Mouse (Mus musculus) liver, embryonic 12.5 days (tissue): ENCODE results near the gene Cyp27b1. TPM values are rescaled to one million over a fixed set of nuclear protein-coding genes. Genes with fewer than 3 reads are reported as not detected.

Experiments used
- ATAC-seq: fragments of 200-750 bp; cut with Nextera tagmentation; 2 replicates; pipeline ENCODE4 v1.8.0; 2017; ENCODE audit warnings: moderate number of reproducible peaks, mild to moderate bottlenecking, moderate library complexity
- H3K27ac ChIP-seq: fragments of 300-500 bp; sonication (generic); 2 replicates; pipeline ENCODE4 v1.5.1; 2016; ENCODE audit warnings: mild to moderate bottlenecking
- H3K27me3 ChIP-seq: fragments of 300-500 bp; sonication (generic); replicated peaks from 2 replicates; pipeline ENCODE4 v1.6.1; 2016; ENCODE audit warnings: mild to moderate bottlenecking, moderate library complexity
- H3K36me3 ChIP-seq: fragments of 300-500 bp; sonication (generic); 2 replicates; pipeline ENCODE4 v1.6.1; 2016; ENCODE audit warnings: mild to moderate bottlenecking, moderate library complexity
- H3K4me1 ChIP-seq: fragments of 300-500 bp; sonication (generic); 2 replicates; pipeline ENCODE4 v1.6.1; 2016
- H3K4me2 ChIP-seq: fragments of 300-500 bp; sonication (generic); 2 replicates; pipeline ENCODE4 v1.6.1; 2016; ENCODE audit warnings: mild to moderate bottlenecking, moderate library complexity
- H3K4me3 ChIP-seq: fragments of 300-500 bp; sonication (generic); 2 replicates; pipeline ENCODE4 v1.5.1; 2016; ENCODE audit warnings: mild to moderate bottlenecking, moderate library complexity
- H3K9ac ChIP-seq: fragments of 300-500 bp; sonication (generic); 2 replicates; pipeline ENCODE4 v1.6.1; 2016; ENCODE audit warnings: mild to moderate bottlenecking, moderate library complexity
- H3K9me3 ChIP-seq: fragments of 300-500 bp; sonication (generic); replicated peaks from 2 replicates; pipeline ENCODE4 v1.6.1; 2016; ENCODE audit warnings: mild to moderate bottlenecking, moderate library complexity
- WGBS: fragments of 180-500 bp; shearing (Covaris S2); methylation state at CpG from one replicate; pipeline ENCODE4 v1.1.7; 2016; ENCODE audit not compliant: insufficient replicate concordance; 5-methylcytosine and 5-hydroxymethylcytosine counted together
- polyA plus RNA-seq: library from polyadenylated mRNA; unstranded; fragments of >200 nt; fragmentation: Nextera tagmentation; extraction: Ambion mirVana; gene quantifications from 2 replicates; pipeline ENCODE4 v1.2.1, GENCODE M21; 2016

The Cyp27b1 gene
- polyA plus RNA-seq, result 0.05 and 0.10 TPM in 2 replicates

- peaks cover 59% of the 10 kb centered on the region for H3K27me3 ChIP-seq
- 18% methylated on average over 5 of the region's 5 CpGs for WGBS
- no peak within 1 kb of the TSS for H3K9ac ChIP-seq
- no peak for ATAC-seq
- peaks cover 18% of the 10 kb centered on the region for H3K4me1 ChIP-seq
- H3K36me3 ChIP-seq, result peaks cover 26% of the 10 kb centered on the region
- peak within 1 kb of the TSS; percentile 33 for H3K4me2 ChIP-seq
- no peak within 1 kb of the TSS for H3K4me3 ChIP-seq
- no peaks in the 10 kb centered on the region for H3K9me3 ChIP-seq
- H3K27ac ChIP-seq, result no peak within 1 kb of the TSS
Observed at GRCm38 (mm10) chr10:127047954-127048353, at the start of gene Cyp27b1. Gene Cyp27b1 (plus strand): TSS chr10:127048250.

- H3K27ac ChIP-seq, result no peak within 1 kb of the TSS
- H3K4me2 ChIP-seq, result no peak within 1 kb of the TSS
- no peaks in the 10 kb centered on the region for H3K9me3 ChIP-seq
- H3K36me3 ChIP-seq, result peaks cover 34% of the 10 kb centered on the region
- H3K27me3 ChIP-seq, result no peaks in the 10 kb centered on the region
- H3K4me1 ChIP-seq, result 0 out of 2 replicates have a peak, but pooled peaks cover 8% of the 10 kb centered on the region
- no peak within 1 kb of the TSS for H3K4me3 ChIP-seq
- H3K9ac ChIP-seq, result no peak within 1 kb of the TSS
- WGBS, result 75% methylated on average over 5 of the region's 5 CpGs
- ATAC-seq, result no peak
Observed at GRCm38 (mm10) chr10:127000529-127000928, 47.5 kb upstream of the Cyp27b1 start, which contains the start of gene Avil. Gene Avil (plus strand): TSS chr10:127000709.

- Histone ChIP-seq H3K9ac (no peak overlapping the region), H3K27ac (no peak overlapping the region), H3K4me1 (0 out of 2 replicates have a peak, but pooled peaks cover 8% of the 10 kb centered on the region), H3K9me3 (no peaks in the 10 kb centered on the region), H3K36me3 (peaks cover 26% of the 10 kb centered on the region), H3K4me2 (no peak overlapping the region), H3K27me3 (no peaks in the 10 kb centered on the region), H3K4me3 (no peak overlapping the region)
- ATAC-seq, result no peak
- WGBS, result 66% methylated on average over 9 of the region's 9 CpGs
Observed at GRCm38 (mm10) chr10:127001297-127001696, 46.8 kb upstream of the Cyp27b1 start.

- H3K27me3 ChIP-seq, result 0 out of 2 replicates have a peak, but pooled peaks cover 4% of the 10 kb centered on the region
- H3K4me2 ChIP-seq, result no peak overlapping the region
- no peak overlapping the region for H3K27ac ChIP-seq
- H3K4me1 ChIP-seq, result 0 out of 2 replicates have a peak, but pooled peaks cover 8% of the 10 kb centered on the region
- WGBS, result 77% methylated on average over 1 of the region's 1 CpGs
- H3K36me3 ChIP-seq, result peaks cover 26% of the 10 kb centered on the region
- no peak overlapping the region for H3K9ac ChIP-seq
- no peak for ATAC-seq
- H3K9me3 ChIP-seq, result no peaks in the 10 kb centered on the region
- H3K4me3 ChIP-seq, result no peak overlapping the region
Observed at GRCm38 (mm10) chr10:127002056-127002455, 46.0 kb upstream of the Cyp27b1 start.

- H3K4me1 ChIP-seq, result 0 out of 2 replicates have a peak, but pooled peaks cover 1% of the 10 kb centered on the region
- no peak overlapping the region for H3K27ac ChIP-seq
- H3K4me3 ChIP-seq, result no peak overlapping the region
- no peaks in the 10 kb centered on the region for H3K9me3 ChIP-seq
- peaks cover 11% of the 10 kb centered on the region; the same call in 1 of the 2 replicates for H3K27me3 ChIP-seq
- no peak overlapping the region for H3K4me2 ChIP-seq
- H3K9ac ChIP-seq, result no peak overlapping the region
- ATAC-seq, result no peak
- peaks cover 19% of the 10 kb centered on the region for H3K36me3 ChIP-seq
- WGBS, result 55% methylated on average over 5 of the region's 5 CpGs
Observed at GRCm38 (mm10) chr10:127002765-127003164, 45.3 kb upstream of the Cyp27b1 start.

- no peak for ATAC-seq
- peaks cover 12% of the 10 kb centered on the region; the same call in 1 of the 2 replicates for H3K27me3 ChIP-seq
- 69% methylated on average over 8 of the region's 8 CpGs for WGBS
- H3K9ac ChIP-seq, result no peak overlapping the region
- no peak overlapping the region for H3K27ac ChIP-seq
- peaks cover 13% of the 10 kb centered on the region for H3K36me3 ChIP-seq
- H3K4me3 ChIP-seq, result no peak overlapping the region
- no peak overlapping the region for H3K4me2 ChIP-seq
- no peaks in the 10 kb centered on the region for H3K4me1 ChIP-seq
- H3K9me3 ChIP-seq, result no peaks in the 10 kb centered on the region
Observed at GRCm38 (mm10) chr10:127003334-127003733, 44.7 kb upstream of the Cyp27b1 start.

GRCm38 (mm10) chr10:127003806-127004205 is 44.2 kb upstream of the Cyp27b1 start:
- 73% methylated on average over 7 of the region's 7 CpGs for WGBS
- no peaks in the 10 kb centered on the region for H3K9me3 ChIP-seq
- ATAC-seq, result no peak
- H3K4me2 ChIP-seq, result no peak overlapping the region
- no peak overlapping the region for H3K9ac ChIP-seq
- no peaks in the 10 kb centered on the region for H3K4me1 ChIP-seq
- H3K4me3 ChIP-seq, result no peak overlapping the region
- H3K27ac ChIP-seq, result no peak overlapping the region
- H3K27me3 ChIP-seq, result peaks cover 12% of the 10 kb centered on the region; the same call in 1 of the 2 replicates
- peaks cover 8% of the 10 kb centered on the region for H3K36me3 ChIP-seq

GRCm38 (mm10) chr10:127016488-127016887 is 31.6 kb upstream of the Cyp27b1 start:
- Histone ChIP-seq H3K9ac (no peak overlapping the region), H3K36me3 (no peaks in the 10 kb centered on the region), H3K4me2 (no peak overlapping the region), H3K27ac (no peak overlapping the region), H3K9me3 (no peaks in the 10 kb centered on the region), H3K4me3 (no peak overlapping the region), H3K4me1 (no peaks in the 10 kb centered on the region), H3K27me3 (peaks cover 9% of the 10 kb centered on the region)
- 49% methylated on average over 5 of the region's 5 CpGs for WGBS
- no peak for ATAC-seq

- no peak overlapping the region for H3K9ac ChIP-seq
- 19% methylated on average over 2 of the region's 2 CpGs for WGBS
- H3K4me2 ChIP-seq, result no peak overlapping the region
- H3K9me3 ChIP-seq, result no peaks in the 10 kb centered on the region
- peaks cover 9% of the 10 kb centered on the region for H3K27me3 ChIP-seq
- no peak overlapping the region for H3K27ac ChIP-seq
- no peaks in the 10 kb centered on the region for H3K4me1 ChIP-seq
- no peak overlapping the region for H3K4me3 ChIP-seq
- H3K36me3 ChIP-seq, result peaks cover 5% of the 10 kb centered on the region
- ATAC-seq, result no peak
Observed at GRCm38 (mm10) chr10:127017071-127017470, 31.0 kb upstream of the Cyp27b1 start.

GRCm38 (mm10) chr10:127018422-127018821 is 29.6 kb upstream of the Cyp27b1 start:
- no peak for ATAC-seq
- 80% methylated on average over 16 of the region's 16 CpGs for WGBS

GRCm38 (mm10) chr10:127030336-127031296 is 17.4 kb upstream of the Cyp27b1 start, which contains the start of gene Tsfm:
Gene Tsfm (minus strand): TSS chr10:127030840.
- peak within 1 kb of the TSS; percentile 86 for H3K9ac ChIP-seq
- WGBS, result 6% methylated on average over 53 of the region's 56 CpGs
- peaks cover 39% of the 10 kb centered on the region for H3K36me3 ChIP-seq
- peak within 1 kb of the TSS; percentile 94 for H3K4me2 ChIP-seq
- H3K9me3 ChIP-seq, result no peaks in the 10 kb centered on the region
- H3K4me3 ChIP-seq, result peak within 1 kb of the TSS; percentile 87
- H3K27me3 ChIP-seq, result no peaks in the 10 kb centered on the region; the same call in 1 of the 2 replicates
- H3K27ac ChIP-seq, result peak within 1 kb of the TSS; percentile 75
- peak; percentile 87 for ATAC-seq
- peaks cover 14% of the 10 kb centered on the region for H3K4me1 ChIP-seq

More at GRCm38 (mm10) chr10:127018422-127018821, 29.6 kb upstream of the Cyp27b1 start:
- Histone ChIP-seq H3K9me3 (no peaks in the 10 kb centered on the region), H3K36me3 (peaks cover 17% of the 10 kb centered on the region), H3K4me2 (no peak overlapping the region), H3K27ac (no peak overlapping the region), H3K4me3 (no peak overlapping the region), H3K4me1 (no peaks in the 10 kb centered on the region), H3K9ac (no peak overlapping the region), H3K27me3 (peaks cover 9% of the 10 kb centered on the region)

GRCm38 (mm10) chr10:127033301-127033741 is 14.7 kb upstream of the Cyp27b1 start:
- Histone ChIP-seq H3K4me3 (no peak overlapping the region), H3K27me3 (peaks cover 27% of the 10 kb centered on the region), H3K27ac (no peak overlapping the region), H3K9ac (no peak overlapping the region), H3K4me1 (peaks cover 14% of the 10 kb centered on the region), H3K4me2 (no peak overlapping the region), H3K9me3 (no peaks in the 10 kb centered on the region), H3K36me3 (peaks cover 12% of the 10 kb centered on the region)
- no peak for ATAC-seq
- WGBS, result 67% methylated on average over 8 of the region's 8 CpGs
